Mouse (Mus musculus): Measurements from ENCODE around the gene Tspyl3. TPM values are rescaled to one million over a fixed set of nuclear protein-coding genes. Genes with fewer than 3 reads are reported as not detected.

Gene Tspyl3
- polyA plus RNA-seq, 1 experiment from 2014 or later: 57.1 TPM

Other genes starting within 250 kb of the Tspyl3 start
- 236 and 259 TPM in 2 replicates for gene Pdrg1, start 210.0 kb downstream of the Tspyl3 start, polyA plus RNA-seq (2015; fragmentation: Nextera tagmentation; extraction: Ambion mirVana)
- 1.6 and 1.9 TPM in 2 replicates for gene Xkr7, start 193.6 kb downstream of the Tspyl3 start, polyA plus RNA-seq (2015; fragmentation: Nextera tagmentation; extraction: Ambion mirVana)
- gene Ccm2l, start 159.5 kb downstream of the Tspyl3 start, polyA plus RNA-seq (2015; fragmentation: Nextera tagmentation; extraction: Ambion mirVana): 1.0 and 1.2 TPM in 2 replicates
- gene Hck, start 117.0 kb downstream of the Tspyl3 start, polyA plus RNA-seq (2015; fragmentation: Nextera tagmentation; extraction: Ambion mirVana): 3.4 and 4.9 TPM in 2 replicates
- gene Tm9sf4, start 64.1 kb downstream of the Tspyl3 start, polyA plus RNA-seq (2015; fragmentation: Nextera tagmentation; extraction: Ambion mirVana): 84.4 and 85.8 TPM in 2 replicates
- gene Plagl2, start 16.0 kb upstream of the Tspyl3 start, polyA plus RNA-seq (2015; fragmentation: Nextera tagmentation; extraction: Ambion mirVana): 5.2 and 5.4 TPM in 2 replicates
- 5.2 and 6.4 TPM in 2 replicates for gene Pofut1, start 16.1 kb upstream of the Tspyl3 start, polyA plus RNA-seq (2015; fragmentation: Nextera tagmentation; extraction: Ambion mirVana)
- gene Kif3b, start 66.0 kb upstream of the Tspyl3 start, polyA plus RNA-seq (2015; fragmentation: Nextera tagmentation; extraction: Ambion mirVana): 25.8 and 26.9 TPM in 2 replicates
- gene Asxl1, start 120.4 kb upstream of the Tspyl3 start, polyA plus RNA-seq (2015; fragmentation: Nextera tagmentation; extraction: Ambion mirVana): 9.0 and 9.2 TPM in 2 replicates

All from midbrain, embryonic 16.5 days (tissue).